8 mouse cellular contexts compared by ENCODE assay signal in the genomic region with DNA sequence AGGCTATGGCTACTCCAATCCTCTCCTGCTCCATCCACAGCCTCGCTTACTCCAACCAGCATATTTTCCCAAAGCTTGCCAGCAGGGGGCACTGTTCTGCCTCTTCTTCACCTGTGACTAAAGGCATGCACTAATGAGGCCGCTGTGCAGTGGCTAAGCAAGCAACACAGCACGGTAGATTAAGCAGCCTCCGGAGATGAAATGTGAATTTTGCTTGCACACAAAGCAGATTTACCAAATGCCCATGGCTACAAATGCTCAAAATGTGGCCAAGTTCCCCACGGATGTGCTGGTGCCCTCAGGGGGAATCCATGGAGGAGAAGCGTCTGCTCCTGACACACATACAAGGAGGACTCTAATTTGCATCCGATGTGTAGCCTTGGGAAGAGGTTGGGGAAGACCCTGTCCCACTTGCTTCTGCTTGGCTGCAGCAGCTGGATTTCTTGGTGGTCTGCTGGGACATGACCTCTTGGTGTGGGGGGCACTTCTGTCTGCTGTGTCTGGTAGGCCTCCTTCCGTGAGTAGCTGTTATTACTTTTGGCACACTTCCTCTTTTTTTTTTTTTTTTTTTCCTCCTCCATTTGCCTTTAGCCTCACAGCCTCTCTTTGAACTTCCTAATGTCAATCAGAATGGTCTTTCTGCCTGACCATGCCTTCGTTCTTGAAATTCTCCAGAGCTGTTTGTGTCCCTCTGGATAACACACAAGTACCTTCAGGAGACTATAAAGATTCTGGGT.
DNase-seq lines count a peak whose midpoint lies in the region; ATAC-seq and TF ChIP-seq lines count a peak whose summit lies in the region.
"Had no signal": no experiment of that assay in that cellular context is flagged by ENCODE, and none has a peak within 500 bp of the region (broad histone marks: within the 10 kb centered on the region; RNA-seq: fewer than 3 reads in every experiment).

No protein-coding gene starts in this region.

- H3K27ac ChIP-seq in forebrain, embryonic 14.5 days (ENCODE audit: low read depth, low read length), result no peak overlapping the region
- no peak overlapping the region for H3K27ac ChIP-seq in intestine, embryonic 14.5 days (ENCODE audit: low read depth)
- H3K27ac ChIP-seq in midbrain, embryonic 12.5 days (replicated peaks), result no peak overlapping the region
- H3K27ac ChIP-seq in stomach, postnatal 0 days (replicated peaks), result no peak overlapping the region
- H3K27ac ChIP-seq: limb, embryonic 12.5 days had no signal

- H3K9ac ChIP-seq in forebrain, embryonic 14.5 days (ENCODE audit: low read length), result no peak overlapping the region
- H3K9ac ChIP-seq in intestine, embryonic 14.5 days (ENCODE audit: low read length), result no peak overlapping the region
- H3K9ac ChIP-seq in midbrain, embryonic 12.5 days (replicated peaks), result no peak overlapping the region
- no peak overlapping the region for H3K9ac ChIP-seq in stomach, postnatal 0 days (ENCODE audit: low read length)
- H3K9ac ChIP-seq: limb, embryonic 12.5 days had no signal

- H3K9me3 ChIP-seq in forebrain, embryonic 14.5 days (replicated peaks; ENCODE audit: control insufficient read depth, low read length), result no peaks in the 10 kb centered on the region
- no peaks in the 10 kb centered on the region for H3K9me3 ChIP-seq in intestine, embryonic 14.5 days (ENCODE audit: control insufficient read depth, low read length)
- H3K9me3 ChIP-seq in midbrain, embryonic 12.5 days, result no peaks in the 10 kb centered on the region
- no peaks in the 10 kb centered on the region for H3K9me3 ChIP-seq in stomach, postnatal 0 days (ENCODE audit: control insufficient read depth, low read length)
- H3K9me3 ChIP-seq: limb, embryonic 12.5 days had no signal

- ATAC-seq in cerebellum, adult (ENCODE audit: insufficient number of reproducible peaks, low FRiP score, low TSS enrichment), result peak; percentile 81
- peak; percentile 96 for ATAC-seq in forebrain, embryonic 14.5 days
- ATAC-seq in intestine, embryonic 14.5 days (replicated peaks; ENCODE audit: low FRiP score, low TSS enrichment, low read depth), result no peak
- ATAC-seq in midbrain, embryonic 12.5 days (ENCODE audit: low FRiP score, low read depth), result peak; percentile 96
- ATAC-seq in stomach, postnatal 0 days (ENCODE audit: low FRiP score, low TSS enrichment), result no peak

- H3K4me2 ChIP-seq in forebrain, embryonic 14.5 days (ENCODE audit: low read length), result peak overlapping the region; percentile 25; the same call in 1 of the 2 replicates
- H3K4me2 ChIP-seq in intestine, embryonic 14.5 days (ENCODE audit: low read length), result no peak overlapping the region
- peak overlapping the region; percentile 22; the same call in 1 of the 2 replicates for H3K4me2 ChIP-seq in midbrain, embryonic 12.5 days (replicated peaks)
- H3K4me2 ChIP-seq in stomach, postnatal 0 days (replicated peaks; ENCODE audit: low read depth), result no peak overlapping the region
- H3K4me2 ChIP-seq: limb, embryonic 12.5 days had no signal

- 11% methylated on average over 9 of the region's 9 CpGs for WGBS in forebrain, embryonic 14.5 days
- 34% methylated on average over 9 of the region's 9 CpGs for WGBS in intestine, embryonic 14.5 days
- WGBS in midbrain, embryonic 12.5 days, result 29% methylated on average over 9 of the region's 9 CpGs
- WGBS in stomach, postnatal 0 days, result 43% methylated on average over 9 of the region's 9 CpGs

- no peak overlapping the region for H3K4me3 ChIP-seq in forebrain, embryonic 14.5 days (ENCODE audit: low read depth, low read length)
- H3K4me3 ChIP-seq in intestine, embryonic 14.5 days (ENCODE audit: low read depth, low read length), result no peak overlapping the region
- H3K4me3 ChIP-seq in midbrain, embryonic 12.5 days, result no peak overlapping the region
- H3K4me3 ChIP-seq in stomach, postnatal 0 days (ENCODE audit: low read depth, low read length), result no peak overlapping the region
- H3K4me3 ChIP-seq: limb, embryonic 12.5 days had no signal

- H3K27me3 ChIP-seq in forebrain, embryonic 14.5 days (replicated peaks; ENCODE audit: control insufficient read depth, insufficient read depth, low read length), result no peaks in the 10 kb centered on the region
- no peaks in the 10 kb centered on the region for H3K27me3 ChIP-seq in intestine, embryonic 14.5 days (replicated peaks; ENCODE audit: control insufficient read depth, insufficient read depth, low read length)
- no peaks in the 10 kb centered on the region for H3K27me3 ChIP-seq in midbrain, embryonic 12.5 days
- no peaks in the 10 kb centered on the region for H3K27me3 ChIP-seq in stomach, postnatal 0 days (ENCODE audit: control insufficient read depth, insufficient read depth, low read length)
- H3K27me3 ChIP-seq: limb, embryonic 12.5 days had no signal

- H3K4me1 ChIP-seq in forebrain, embryonic 14.5 days (ENCODE audit: control insufficient read depth, insufficient read depth, low read length), result no peaks in the 10 kb centered on the region
- H3K4me1 ChIP-seq in intestine, embryonic 14.5 days (replicated peaks; ENCODE audit: control insufficient read depth, insufficient read depth, low read length), result no peaks in the 10 kb centered on the region
- H3K4me1 ChIP-seq in midbrain, embryonic 12.5 days, result no peaks in the 10 kb centered on the region
- H3K4me1 ChIP-seq in stomach, postnatal 0 days (replicated peaks; ENCODE audit: control insufficient read depth, insufficient read depth), result no peaks in the 10 kb centered on the region
- H3K4me1 ChIP-seq: limb, embryonic 12.5 days had no signal

- TF ChIP-seq CTCF in stomach, postnatal 0 days (IDR thresholded peaks at IDR 0.05; ENCODE audit: low read depth), result peak; percentile 64

- DNase-seq in ZHBTc4 (ENCODE audit: low read depth, low spot score), result peak; percentile 88
- DNase-seq in forebrain, embryonic 14.5 days (ENCODE audit: low spot score), result peak; percentile 84
- DNase-seq in intestine, embryonic 14.5 days (ENCODE audit: low spot score), result peak; percentile 84
- peak; percentile 87 to 91 for DNase-seq in left cerebral cortex, adult 18-20 months (ENCODE audit: low spot score in 2 of 2)
- peak; percentile 43 for DNase-seq in stomach, postnatal 0 days (ENCODE audit: low spot score)

- no peak for TF ChIP-seq EP300 in stomach, postnatal 0 days (optimal IDR thresholded peaks at IDR 0.05)

- H3K36me3 ChIP-seq in forebrain, embryonic 14.5 days (ENCODE audit: control insufficient read depth, insufficient read depth, low read length), result no peaks in the 10 kb centered on the region
- H3K36me3 ChIP-seq in intestine, embryonic 14.5 days (ENCODE audit: control insufficient read depth, insufficient read depth, low read length), result no peaks in the 10 kb centered on the region
- H3K36me3 ChIP-seq in midbrain, embryonic 12.5 days, result no peaks in the 10 kb centered on the region
- no peaks in the 10 kb centered on the region for H3K36me3 ChIP-seq in stomach, postnatal 0 days (ENCODE audit: control insufficient read depth, insufficient read depth, low read length)
- H3K36me3 ChIP-seq: limb, embryonic 12.5 days had no signal

Comparison
In these comparisons a context has a peak if more than half of its experiments do, and no peak if none do; other contexts are left out.
1. ATAC-seq: peak in cerebellum, adult (single experiment), forebrain, embryonic 14.5 days (single experiment) and midbrain, embryonic 12.5 days (single experiment); none in intestine, embryonic 14.5 days (single experiment) and stomach, postnatal 0 days (single experiment).
2. H3K4me2 ChIP-seq: peak in forebrain, embryonic 14.5 days (single experiment) and midbrain, embryonic 12.5 days (single experiment); none in intestine, embryonic 14.5 days (single experiment) and stomach, postnatal 0 days (single experiment).
3. Peak in every context shown above with its lines, with median percentiles within 50 percentile points of each other: DNase-seq.